Mouse (Mus musculus): ENCODE data around the gene Ankrd44. TPM values are rescaled to one million over a fixed set of nuclear protein-coding genes. Genes with fewer than 3 reads are reported as not detected.

Gene Ankrd44
- polyA plus RNA-seq, 1 experiment, result 7.1 TPM

DNA sequence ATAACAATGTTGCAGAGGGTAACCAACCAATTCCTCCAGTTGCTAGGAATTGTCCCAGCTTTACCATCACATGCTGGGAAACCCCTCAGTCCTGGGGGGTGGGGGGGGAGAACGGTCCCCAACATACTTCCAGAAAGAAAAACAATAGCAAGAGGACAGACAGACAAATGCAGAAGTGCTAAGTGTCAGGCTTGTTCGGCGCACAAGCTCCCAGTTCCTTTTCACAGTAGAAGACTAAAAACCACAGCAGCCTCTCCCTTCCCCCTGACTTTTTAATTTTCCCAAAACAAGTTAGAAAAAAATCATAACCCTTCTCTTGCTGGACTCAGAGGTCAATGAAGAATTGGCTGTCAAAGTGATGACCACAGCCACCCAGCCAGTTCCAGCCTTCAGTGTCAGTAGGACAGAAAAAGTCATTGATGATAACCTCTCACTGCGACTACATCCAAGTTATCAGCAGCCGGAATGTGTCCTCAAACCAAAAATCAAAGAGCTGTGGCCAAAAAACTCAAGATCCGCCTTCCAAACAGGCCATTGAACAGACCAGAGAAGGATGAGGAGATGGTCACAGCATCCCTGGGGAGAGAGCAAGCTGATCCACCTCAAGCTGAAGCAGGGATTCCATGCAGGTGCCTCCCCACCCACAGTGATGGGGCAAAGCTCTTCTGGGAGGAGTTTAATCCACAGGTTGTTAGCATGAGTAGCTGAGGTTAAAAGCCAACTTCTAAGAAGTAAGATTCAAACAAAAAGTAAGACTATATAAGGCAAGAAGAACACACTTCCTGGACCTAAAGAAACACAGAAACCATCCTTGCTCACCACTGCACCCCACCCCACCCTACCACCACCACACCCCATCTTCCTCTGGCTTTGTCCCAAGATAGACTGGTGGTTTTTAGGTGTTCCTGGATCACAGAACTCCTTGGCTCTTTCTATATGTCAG is 2.5 kb downstream of the Ankrd44 start:
- no peak for DNase-seq (ENCODE audit: low read depth, low spot score)

DNA sequence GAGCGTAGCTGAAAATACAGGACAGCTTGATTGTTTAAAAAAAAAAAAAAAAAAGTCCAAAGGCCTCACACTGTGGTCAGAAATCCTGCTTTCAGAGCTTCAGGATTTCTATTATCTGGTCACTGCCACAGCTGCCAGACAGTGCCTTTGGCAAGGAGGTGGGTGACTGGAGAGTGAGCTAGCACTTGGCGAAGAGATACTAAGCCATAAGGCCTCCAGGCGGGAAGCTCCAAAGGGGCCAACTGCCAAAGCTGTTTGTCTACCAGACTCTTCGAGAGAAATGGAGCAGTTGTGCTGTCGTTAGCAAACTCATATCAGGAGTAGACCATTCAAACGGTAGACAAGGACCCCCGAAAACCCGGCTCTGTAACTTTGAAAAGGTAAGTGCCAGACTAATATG is 3.5 kb downstream of the Ankrd44 start:
- WGBS, result 68% methylated on average over 8 of the region's 8 CpGs
- no peak for DNase-seq (ENCODE audit: low read depth, low spot score)

More for the DNA sequence above, 2.5 kb downstream of the Ankrd44 start:
- 87% methylated on average over 6 of the region's 6 CpGs for WGBS

DNA sequence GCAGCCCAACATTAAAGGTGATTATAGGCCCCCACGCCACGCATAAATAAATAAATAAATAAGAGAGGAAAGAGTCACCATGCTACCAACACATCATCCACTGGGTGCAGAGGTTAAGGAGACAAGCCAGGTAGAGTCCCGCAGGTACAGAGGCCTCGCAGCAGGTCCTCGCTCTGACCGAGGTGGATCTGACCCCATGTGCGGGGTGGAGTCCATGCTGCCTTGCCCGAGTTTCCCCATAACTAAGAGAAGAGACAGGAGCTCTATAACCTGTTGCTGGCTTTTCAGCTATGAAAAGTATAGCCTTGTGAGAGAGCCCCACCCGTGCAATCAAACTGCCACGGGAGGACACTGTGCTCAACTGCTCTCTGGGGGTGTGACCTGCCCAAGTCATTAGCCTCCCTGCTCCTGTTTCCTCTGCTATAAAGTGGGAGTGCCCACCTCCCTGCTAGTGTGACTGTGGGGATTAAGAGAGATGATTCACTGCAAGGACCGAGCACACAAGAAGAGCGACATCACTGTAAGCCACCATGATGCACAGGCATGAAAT is 4.1 kb downstream of the Ankrd44 start:
- WGBS, result 32% methylated on average over 12 of the region's 12 CpGs
- peak; percentile 70 for DNase-seq (ENCODE audit: low read depth, low spot score)

DNA sequence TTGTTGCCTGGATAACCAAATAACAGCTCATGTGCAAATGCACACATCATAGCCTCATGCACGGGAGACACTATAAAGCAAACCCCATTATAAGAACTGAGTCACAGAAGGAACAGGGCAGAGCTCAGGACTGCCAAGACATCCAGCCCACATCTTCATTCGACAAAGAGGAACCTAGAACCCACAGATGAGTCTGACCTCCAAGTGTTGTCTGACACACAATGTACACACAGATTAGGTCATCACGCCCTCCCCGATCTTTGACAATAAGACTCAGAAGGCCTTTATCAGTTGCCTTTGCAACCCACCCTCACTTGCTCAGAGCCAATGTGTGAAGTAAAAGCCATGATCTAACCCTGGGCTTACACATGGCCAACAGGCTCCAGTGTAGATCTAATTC is 6.1 kb downstream of the Ankrd44 start:
- no peak for DNase-seq (ENCODE audit: low read depth, low spot score)
- WGBS, result 74% methylated on average over 4 of the region's 4 CpGs

DNA sequence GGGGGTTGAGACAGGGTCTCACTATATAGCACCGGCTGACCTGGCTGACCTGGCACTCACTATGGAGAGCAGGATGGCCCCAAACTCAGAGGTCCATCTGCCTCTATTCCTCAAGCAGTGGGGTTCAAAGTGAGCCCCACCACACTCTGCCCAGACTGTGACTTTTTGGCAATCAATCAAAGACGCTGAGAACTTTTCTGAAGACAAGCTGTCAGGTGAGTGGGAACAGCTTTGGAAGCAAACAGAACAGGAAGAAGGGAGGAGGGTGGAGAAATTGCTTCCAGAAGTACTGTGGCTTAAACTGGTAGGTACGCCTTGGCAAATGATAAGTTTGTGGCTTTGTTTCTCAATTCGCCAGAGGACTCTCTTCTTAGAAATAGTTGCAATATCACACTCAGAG is 9.7 kb downstream of the Ankrd44 start:
- no peak for DNase-seq (ENCODE audit: low read depth, low spot score)
- WGBS, result 85% methylated on average over 4 of the region's 4 CpGs

DNA sequence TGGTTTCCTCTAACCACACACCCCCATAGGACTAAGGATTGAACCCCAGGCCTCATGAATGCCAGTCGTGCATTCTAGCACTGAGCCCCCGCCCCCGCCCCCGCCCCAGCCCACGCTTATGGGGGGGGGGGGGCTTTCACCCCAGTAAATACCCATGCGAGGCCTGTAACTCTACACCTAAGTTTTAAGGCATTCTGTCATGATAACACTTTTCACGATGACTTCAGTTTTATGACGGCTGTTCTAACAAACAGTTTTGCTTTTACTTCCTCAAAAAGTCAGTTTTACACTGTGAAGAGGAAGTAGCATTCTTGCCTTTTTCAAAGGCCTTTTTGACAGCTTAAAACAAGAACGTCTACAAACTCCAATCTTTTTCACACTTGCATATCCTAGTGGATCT is 11.8 kb downstream of the Ankrd44 start:
- no peak for DNase-seq (ENCODE audit: low read depth, low spot score)
- 10% methylated on average over 9 of the region's 9 CpGs for WGBS

DNA sequence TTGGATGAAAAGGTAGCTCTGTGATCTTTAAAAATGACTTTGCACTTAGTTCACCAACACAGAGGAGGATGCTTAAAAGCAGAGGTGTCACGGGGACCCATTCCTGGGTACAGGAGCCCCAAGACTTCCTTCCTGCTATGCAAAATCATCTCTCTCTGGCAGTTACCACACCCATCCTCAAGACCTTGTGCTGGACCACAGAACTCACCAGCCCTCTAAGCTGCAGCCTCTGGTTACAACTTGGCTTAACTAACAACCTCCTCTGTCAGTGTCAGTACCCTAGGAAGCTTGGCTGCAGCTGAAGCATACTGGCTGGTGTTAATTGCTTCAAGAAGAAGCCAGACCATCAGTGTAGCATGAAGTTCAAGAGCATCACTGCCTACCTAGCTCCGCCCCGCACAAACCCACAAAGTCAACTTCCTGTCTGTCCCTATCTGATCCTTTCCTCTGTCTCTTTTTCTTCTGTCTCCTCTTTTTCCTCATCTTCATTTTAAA is 12.8 kb downstream of the Ankrd44 start:
- WGBS, result 84% methylated on average over 3 of the region's 3 CpGs
- no peak for DNase-seq (ENCODE audit: low read depth, low spot score)

DNA sequence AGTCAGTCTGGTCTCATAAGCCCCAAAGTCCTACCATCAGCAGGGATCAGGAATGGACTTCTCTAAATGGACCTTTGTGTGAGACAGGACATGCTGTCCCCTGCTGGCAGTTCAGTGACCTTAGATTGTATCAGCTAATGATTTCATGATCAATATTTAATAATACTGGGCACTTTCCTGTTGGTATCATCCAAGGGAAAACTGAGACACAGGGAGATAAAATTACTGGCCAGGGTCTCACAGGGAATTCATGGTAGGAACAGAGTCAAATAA is 13.2 kb downstream of the Ankrd44 start:
- DNase-seq (ENCODE audit: low read depth, low spot score), result no peak

DNA sequence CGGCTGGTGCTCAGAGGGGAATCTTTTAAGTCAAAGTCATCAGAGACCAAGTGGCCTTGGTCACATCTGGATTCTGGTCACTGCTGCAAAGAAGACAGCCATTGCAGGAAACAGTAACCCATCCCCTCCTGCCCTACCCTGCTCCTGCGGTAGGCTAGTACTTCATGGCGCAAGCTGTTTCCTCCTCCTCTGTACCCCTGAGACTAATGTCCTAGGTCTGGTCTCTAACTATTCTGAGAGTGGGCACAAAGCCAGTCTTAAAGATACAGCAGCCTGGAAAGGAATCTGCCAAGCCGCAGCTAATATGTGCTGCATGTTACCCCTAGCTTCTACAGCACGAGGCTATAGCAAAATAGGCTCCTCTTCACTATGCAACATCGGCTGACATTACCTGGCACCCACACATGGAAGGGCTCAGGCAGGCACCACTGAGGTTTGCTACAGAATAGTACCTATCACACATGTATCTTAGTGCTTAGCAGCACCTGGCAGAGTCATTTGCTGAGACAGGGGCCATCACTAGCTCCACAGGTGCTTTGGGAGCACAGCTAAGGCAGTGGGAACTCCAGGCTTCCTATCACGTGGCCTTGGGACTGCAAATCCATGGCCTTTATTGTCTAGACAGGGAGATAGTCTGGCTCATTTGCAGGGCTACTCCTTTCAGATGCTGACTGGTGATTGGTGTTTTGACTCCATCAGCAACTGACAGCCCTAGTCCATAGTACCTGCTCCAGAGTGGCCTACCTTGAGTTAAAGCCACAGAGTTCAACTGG is 13.7 kb downstream of the Ankrd44 start:
- 66% methylated on average over 7 of the region's 7 CpGs for WGBS

DNA sequence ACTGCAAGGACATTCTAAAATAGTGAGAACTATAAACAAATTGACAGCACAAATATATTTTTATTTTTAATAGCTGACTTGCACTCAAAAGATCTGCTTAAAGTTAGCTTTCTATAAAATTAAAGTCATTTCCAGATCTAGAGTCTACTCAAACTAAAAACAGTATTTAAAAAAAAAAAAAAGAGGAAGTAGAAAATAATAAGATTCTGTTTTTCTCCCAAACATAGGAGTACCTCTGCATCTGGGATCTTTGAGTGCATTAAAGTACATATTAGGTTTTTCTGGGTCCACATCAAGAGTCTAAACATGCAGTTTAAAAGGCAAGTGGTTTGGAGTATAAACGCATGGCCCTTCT is 15.0 kb downstream of the Ankrd44 start:
- WGBS, result 83% methylated on average over 1 of the region's 1 CpGs
- DNase-seq (ENCODE audit: low read depth, low spot score), result no peak

More for the DNA sequence above, 13.7 kb downstream of the Ankrd44 start:
- DNase-seq (ENCODE audit: low read depth, low spot score), result no peak

DNA sequence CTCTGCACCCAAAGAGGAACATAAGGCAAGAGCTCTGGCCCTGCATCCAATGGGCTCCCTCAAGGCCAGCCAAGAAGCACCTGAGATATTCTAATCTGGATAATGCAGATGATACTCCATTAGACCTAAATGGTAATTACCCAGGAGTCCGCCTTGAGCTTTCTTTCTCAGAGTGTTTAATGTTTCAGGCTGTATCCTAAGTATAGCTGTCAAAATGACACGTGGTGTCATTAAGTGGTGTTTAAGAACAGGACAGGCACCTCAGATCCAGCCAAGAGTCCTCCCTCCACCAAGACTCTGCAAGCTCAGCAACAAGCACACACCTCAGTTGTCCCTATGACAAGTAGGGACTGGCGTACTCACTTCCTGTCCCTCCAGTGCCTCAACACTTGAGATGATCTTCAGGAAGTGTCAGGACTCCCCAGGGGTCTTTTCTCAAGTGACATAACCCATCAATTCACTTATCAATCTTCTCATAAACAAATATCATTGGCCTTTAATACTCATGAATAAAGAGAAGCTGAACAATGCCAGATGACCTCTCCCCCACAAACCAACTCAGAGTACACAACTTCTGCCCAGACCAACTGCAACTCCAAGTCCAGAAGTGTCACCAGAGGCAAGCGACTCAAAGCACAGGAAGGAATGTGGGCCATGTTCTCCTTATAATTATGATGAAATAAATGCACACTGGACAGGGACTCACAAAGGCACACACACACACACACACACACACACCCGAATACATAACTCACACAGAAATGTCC is 15.5 kb downstream of the Ankrd44 start:
- 74% methylated on average over 5 of the region's 5 CpGs for WGBS
- no peak for DNase-seq (ENCODE audit: low read depth, low spot score)

DNA sequence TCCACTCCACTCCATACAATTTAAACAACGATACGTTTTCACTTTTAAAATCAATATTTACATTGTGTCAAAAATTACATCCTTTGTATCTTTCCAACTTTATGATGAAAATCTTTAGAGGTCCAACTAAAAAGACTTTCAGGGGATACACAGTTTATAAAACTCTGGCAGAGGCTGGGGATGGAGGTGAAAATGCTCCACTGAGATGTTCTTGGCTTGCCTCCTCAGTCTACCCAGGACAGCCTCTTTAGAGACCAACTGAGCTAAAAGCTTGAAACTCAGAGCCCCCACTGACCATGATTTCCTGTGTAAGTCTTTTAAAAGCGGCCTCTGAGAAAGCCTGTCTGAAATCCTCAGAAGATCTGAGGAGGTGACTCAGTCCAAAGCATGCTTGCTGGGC is 17.4 kb downstream of the Ankrd44 start:
- WGBS, result 36% methylated on average over 3 of the region's 3 CpGs
- DNase-seq (ENCODE audit: low read depth, low spot score), result no peak

DNA sequence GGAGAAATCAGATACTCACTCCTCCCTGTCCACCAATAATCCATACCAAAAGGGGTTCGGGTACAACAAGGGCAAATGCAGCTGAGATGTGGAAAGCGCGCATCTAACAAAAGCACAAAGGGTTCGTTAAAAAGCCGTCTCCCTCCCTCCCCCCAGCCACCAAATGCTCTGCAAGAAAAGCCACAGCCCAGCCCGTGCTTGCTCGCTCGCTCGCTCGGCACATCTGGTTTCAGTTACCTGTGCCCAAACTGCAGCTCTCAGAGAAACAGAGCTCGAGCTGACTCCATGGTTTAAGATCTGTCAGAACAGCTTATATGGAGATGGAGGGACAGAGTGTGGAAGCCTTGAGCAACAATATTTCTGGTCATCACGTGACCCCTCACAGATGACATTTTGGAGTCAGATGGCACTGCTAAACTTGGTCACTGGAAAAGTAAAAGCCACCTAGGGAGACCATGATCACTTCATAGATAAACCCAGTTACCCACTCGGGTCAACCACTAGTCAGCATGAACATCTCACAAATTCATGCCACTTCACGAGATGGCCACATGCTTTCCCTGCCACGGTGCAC is 19.0 kb downstream of the Ankrd44 start:
- DNase-seq (ENCODE audit: low read depth, low spot score), result no peak
- 86% methylated on average over 15 of the region's 15 CpGs for WGBS

DNA sequence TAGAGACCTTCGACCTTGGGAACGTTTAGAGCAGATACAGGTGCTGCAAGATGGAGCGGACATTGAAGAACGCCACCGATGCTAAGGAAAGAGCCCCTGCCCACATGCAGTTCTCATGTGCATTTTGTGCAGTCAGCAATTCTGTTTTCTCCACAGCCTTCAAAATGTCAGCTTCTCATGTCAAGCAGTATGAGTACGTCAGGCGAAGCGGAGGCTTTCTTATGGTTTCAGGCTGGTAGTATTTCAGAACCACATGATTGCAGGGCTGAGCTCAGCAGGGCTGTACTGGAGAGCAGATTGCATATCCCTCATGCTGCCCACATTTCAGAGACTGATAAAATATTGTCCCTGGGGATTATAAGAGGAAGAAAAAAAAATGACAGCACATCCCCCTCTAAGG is 19.9 kb downstream of the Ankrd44 start:
- no peak for DNase-seq (ENCODE audit: low read depth, low spot score)
- 88% methylated on average over 8 of the region's 8 CpGs for WGBS

DNA sequence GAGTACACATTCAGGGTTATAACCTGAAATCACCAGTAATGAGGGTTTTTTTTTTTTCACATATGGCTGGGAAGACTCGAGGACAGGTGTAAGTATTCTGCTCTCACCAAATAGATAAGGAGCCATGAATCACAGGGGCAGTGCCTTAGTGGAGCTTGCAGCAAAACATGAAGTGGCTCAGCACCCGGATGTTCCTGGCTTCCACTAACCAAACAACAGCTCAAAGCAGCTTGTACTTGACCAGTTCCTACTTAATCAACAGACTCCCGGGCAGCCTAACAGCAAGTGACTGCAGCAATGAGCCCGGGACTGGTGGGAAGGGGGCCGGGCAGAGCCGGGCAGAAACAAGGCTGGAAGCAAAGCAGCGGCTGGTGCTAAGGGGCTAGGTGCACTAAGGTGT is 20.6 kb downstream of the Ankrd44 start:
- DNase-seq (ENCODE audit: low read depth, low spot score), result no peak
- WGBS, result 42% methylated on average over 7 of the region's 7 CpGs

DNA sequence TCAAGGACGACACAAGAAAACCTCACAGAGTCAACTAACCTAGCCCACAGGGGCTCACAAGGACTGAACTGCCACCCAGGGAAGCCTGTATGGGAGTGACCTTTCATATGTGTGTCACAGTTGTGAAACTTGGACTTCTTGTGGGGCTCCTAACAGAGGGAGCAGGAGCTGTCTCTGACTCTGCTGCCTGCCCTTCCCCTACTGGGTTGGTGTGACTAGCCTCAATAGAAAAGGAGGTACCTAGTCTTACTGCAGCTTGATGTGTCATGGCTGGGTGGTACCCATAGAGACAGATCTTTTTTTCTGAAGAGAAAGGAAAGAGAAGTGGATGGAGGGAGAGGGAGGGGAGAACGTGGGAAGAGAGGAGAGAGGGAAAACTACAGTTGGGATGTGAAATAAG is 22.0 kb downstream of the Ankrd44 start:
- WGBS, result 76% methylated on average over 2 of the region's 2 CpGs

DNA sequence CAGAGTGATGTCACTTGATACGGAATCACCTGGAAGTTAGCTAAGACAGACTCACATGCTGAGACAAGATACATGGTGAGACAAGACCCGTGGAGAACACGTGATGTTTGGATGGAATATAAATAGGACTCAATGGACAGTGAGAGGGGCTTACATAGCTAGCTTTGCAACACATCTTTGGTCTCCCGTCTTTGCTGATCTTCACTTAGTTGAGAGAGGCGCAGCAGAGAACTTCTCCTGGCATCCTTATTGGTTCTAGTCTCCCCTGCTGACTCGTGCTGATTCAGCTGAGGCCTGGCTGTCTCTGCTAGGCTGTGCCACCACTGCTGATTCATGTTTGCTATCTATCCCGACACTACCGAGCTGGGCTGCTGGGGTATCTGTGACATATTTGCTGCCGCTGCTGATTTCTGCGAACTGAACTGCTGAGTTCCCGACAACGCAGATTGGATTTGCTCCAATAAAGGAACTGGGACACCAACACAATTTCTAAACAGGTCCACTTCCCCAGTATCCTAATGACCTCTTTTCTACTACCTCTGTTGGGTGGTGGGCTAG is 23.4 kb downstream of the Ankrd44 start:
- no peak for DNase-seq (ENCODE audit: low read depth, low spot score)
- 97% methylated on average over 12 of the region's 12 CpGs for WGBS

More for the DNA sequence above, 22.0 kb downstream of the Ankrd44 start:
- DNase-seq (ENCODE audit: low read depth, low spot score), result no peak

DNA sequence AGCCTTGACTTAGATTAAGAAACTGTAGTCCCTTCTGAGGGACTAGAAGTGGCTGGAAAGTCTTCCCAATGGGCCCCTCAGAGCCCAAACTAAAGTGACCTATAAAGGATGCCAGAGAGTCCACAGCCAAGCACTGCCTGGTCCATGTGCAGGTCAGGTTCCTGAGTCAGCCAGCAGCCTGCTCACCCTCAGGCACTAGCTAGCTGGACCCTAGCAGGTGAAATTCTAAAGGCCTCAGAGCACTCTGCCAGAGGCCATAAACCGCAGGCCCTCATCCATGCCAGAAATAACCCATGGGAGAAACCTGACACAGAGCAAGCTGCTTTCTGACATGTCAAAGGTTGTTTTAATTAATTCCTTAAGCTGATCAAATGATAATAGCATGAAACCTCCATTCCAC is 25.1 kb downstream of the Ankrd44 start:
- 82% methylated on average over 1 of the region's 1 CpGs for WGBS
- no peak for DNase-seq (ENCODE audit: low read depth, low spot score)

DNA sequence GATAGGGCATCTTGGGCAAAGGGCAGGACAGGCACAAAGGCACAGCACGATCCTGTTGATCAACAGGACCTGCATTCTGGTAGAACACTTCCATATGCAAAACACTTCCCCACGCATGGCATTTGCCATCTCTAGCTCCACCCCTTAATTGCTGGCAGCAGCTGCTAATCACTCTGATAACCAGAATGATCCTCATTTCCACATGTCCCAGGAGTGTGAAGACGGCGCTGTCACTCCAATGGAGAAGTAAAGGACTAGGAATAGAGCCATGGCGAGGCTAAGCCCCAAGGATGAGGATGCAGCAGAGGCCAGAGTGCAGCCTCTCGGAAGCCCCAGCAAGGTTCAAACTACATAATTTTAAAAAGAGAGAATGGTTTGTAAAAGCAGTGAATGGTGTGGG is 26.9 kb downstream of the Ankrd44 start:
- 67% methylated on average over 6 of the region's 6 CpGs for WGBS
- no peak for DNase-seq (ENCODE audit: low read depth, low spot score)

All from large intestine, adult 2 months (tissue).